Mouse (Mus musculus) cerebellum, postnatal 36 days (tissue): ENCODE data around the gene Pigq.

Experiments
- DNase-seq, 2 experiments: peaks; one replicate each; pipeline ENCODE4 v3.0.0; 2021 to 2022; ENCODE audit warnings: mixed read lengths in 2 of 2

Pigq gene

DNA sequence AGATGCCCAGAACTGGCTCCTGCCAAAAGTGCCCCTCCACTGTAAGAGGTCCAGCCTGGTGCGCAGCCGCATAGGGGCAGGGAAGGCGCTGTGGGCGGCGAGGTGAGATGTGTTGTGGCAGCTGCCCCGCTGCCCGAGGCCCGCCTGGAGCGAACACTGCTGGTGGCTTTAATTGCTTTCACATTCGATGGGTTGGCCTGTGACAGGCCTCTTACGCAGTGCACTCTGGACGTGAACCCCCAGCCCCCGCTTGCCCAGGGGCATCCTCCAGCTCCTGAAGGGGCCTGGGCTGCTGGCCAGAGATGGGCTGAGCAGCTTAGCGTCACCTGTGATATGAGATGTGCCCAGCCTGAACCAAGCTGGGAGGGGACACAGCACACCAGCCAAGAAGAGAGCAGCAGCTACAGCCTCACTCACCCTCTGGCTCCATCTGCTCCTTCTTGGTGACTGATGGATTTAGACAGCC is 12.9 kb upstream of the Pigq start:
- peak in 1 of 2 experiments; percentile 47 for DNase-seq

DNA sequence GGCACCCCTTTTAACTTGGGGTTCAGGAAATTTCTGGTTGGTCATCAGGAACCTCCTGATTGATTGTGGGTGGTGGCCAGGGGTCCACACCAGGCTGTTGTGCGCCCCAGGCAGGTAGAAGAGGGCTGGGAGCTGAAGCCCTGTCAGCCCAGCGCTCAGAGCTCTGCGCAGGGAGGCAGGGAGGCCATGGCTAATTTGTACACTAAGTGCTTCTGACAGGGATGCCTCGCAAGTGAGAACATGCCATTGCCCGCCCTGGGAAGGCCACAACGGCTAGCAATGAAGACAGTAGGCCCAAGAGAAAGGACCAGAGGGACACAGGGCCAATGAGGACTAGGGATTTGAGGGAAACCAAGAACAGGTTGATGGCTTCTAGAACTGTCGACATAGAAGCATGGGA is 11.9 kb upstream of the Pigq start:
- peak in 1 of 2 experiments; percentile 46 for DNase-seq

DNA sequence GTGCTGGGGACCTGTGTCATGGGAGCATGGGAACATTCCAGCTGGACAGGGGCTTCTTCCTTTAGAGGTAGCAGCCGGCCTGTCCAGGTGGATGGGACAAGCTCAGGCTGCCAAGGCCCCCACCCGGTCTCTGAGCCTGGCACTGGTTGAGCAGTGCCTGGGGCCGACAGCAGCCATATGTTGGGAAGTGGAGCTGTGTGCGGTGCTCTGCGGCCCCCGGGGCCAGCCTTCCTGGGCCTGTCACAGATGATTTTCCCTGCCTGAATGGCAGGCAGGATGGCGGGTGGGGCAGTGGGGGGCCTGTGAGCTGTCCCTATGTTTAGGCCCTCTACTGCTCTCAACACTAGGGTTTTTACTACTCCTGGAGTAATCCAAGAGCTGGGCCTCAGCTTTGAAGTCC is 11.5 kb upstream of the Pigq start:
- peak; percentile 78 to 88 for DNase-seq

DNA sequence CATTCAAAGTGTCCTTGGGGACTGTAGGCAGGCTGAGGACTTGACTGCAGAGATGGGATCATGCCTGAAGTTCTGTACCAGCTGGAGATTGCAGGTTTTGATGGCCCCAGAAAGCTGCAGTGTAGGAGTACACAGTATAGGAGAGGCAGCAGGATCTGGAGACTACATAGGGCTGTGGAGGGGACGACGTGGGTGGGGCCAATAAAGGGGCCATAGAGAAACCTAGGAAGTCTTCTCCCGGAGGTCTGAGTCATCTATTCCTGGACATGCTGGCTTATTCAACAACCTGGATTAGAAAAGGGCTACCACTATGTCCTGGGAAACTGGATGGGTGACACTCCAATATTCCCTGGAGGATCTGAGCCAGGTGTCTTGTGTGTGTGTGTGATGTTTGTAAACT is 11.0 kb upstream of the Pigq start:
- DNase-seq: no peak

DNA sequence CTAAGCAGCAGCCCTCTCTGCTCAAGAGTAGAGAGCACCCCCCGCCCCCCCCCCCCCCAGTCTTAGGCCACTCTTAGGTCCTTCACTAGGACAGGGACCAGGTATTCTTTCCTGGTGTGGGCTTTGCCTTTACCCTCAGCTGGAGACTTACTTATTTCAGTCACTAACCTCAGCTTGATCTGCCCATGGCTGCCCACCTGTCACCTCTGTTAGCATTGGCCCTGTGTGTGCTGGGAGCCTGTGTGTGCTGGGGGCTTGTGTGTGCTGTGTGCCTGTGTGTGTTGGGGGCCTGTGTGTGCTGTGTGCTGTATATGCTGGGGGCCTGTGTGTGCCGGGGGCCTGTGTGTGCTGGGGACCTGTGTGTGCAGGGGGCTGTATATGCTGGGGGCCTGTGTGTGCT is 9.9 kb upstream of the Pigq start:
- no peak for DNase-seq

DNA sequence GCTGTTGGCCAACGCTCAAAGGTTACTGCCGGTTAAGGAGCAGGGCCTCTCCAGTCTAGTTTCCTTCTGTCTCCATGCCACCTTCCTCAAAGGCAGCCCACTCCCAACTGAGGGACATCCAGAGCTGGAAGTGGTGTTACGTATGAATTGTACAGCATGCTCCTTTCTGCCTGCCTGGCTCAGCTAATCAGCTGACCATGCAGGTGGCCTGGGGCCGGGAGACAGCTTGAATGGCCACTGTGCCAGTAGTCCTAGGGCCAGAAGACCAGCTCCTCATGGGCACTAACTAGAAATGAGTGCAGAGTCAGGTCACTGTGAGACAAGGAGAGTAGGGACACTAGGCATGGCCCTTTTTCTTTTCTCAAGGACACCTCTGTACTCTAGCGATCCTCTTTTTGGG is 8.4 kb upstream of the Pigq start:
- peak; percentile 61 to 71 for DNase-seq

DNA sequence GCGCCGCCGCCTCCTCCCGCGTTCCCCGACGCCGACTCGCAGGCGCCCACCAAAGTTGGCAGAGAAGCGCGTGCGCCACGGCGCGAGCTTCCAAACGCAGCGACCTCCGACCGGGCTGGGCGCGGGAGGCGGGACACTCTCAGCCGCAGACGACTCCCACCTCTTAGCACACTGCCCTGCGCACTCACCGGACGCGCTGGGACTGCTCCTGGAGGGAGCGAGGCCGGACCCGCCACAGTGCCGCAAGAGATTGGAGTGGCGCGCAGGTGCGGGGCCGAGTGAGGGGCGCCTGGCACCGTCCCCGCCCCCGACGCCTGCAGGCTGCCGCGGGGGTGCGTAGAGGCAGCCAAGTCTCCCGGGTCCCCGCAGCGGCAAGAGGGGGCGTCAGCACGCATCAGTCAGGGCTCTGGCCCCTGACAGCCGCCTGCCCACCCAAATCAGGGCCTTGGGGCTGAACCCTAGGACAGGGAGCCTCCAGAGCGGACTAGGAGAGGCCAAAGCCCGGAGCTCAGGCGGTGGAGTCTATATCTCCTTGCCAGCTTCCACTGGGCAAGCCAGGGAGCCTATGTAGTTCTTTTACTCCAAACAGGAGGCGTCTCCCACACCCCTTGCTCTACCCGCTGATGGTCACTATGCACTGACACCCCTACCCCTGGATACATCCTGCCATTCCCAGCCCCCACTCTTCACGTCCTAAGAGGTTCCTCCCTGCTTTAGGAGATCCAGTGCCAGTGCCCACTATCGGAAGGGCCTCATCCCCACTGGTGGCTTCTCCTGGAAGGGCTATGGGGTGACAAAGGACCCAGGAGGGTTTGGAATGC is 7.3 kb upstream of the Pigq start, which contains the start of gene A930017K11Rik:
Gene A930017K11Rik, minus strand, starts transcription at position 763 of the 821 bp plus-strand sequence.
- peak; percentile 50 to 62 for DNase-seq

DNA sequence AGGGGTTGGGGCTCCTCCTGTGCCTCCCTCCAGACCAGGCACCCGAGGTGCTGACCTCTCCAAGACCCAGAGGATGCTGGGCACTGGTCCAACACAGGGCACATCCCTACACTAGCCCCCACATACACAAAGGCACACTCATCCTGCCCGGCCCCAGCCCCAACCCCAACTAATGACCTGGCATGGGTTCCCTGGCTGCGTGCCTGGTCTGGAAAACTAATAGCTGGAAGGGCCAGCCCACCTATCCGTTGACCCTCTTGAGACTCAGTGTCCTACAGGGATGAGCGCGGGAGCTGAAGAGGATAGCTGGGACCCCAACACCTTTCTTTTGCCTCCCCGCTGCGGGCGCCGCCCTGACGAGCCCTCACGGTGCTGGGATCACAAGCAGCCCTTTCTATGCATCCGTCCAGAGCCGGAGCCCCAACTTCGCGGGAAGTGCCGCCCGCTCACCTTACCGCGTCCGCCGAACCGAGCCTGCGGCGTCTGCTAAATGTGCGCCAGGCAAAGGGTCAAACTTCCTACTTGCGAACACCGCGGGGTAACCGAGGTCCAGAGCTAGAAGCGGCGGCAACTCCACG is 6.6 kb upstream of the Pigq start:
- DNase-seq: peak; percentile 45 to 47

DNA sequence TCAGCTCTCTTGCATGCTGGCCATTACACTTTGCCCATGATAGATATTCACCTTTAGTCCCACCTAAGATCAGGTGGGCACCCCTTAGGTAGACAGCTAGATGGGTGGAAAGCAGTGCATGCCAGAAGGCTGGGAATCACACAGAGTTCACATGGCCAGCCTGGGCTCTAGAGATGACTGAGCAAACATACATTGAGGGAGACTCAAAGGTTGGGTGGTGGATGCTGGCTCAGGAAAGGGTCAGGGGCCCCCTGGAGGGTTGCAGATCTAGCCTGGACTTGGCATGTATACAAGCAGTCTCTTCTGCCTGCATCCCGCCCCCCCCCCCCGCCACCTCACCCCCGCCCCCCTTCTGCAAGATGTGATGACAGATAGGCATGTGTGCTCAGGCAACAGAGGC is 6.0 kb upstream of the Pigq start:
- DNase-seq: no peak

DNA sequence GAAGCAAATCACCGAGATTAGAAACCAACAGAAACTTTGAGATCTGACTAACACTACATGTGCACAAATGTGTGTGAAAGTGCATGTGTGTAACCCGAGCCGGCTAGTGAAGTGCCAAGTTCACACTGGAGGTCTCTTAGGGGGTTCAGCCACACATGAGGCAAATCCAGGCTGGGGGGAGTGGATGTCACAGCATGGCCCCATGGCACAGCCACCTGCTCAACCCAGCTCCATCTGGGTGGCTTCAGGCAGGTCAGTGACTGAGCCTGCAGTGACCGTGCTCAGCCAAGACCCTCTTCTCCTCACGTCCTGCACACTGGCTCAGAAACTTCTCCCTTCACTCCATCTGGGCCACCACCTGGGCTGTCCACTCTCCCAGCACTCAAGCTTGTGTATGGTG is 5.2 kb upstream of the Pigq start:
- DNase-seq: no peak

DNA sequence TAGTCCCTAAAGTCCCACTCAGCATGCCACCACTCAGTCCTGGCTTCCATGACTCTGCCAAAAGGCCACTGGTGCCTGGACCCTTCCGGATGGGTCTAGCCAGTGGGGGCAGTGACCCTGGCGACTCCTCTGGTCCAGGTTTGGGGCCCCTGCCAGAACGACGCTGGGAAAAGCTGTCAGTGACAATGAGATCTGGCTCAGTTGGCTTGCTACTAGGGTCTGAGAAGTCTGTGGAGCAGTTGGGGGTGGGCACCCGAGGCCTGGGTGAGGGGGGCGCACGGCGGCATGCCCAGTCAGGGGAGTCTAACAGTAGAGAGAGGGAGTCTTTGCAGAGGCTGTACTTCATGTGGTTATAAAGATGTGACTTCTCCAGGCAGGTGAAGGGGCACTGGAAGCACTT is 3.3 kb upstream of the Pigq start:
- no peak for DNase-seq

DNA sequence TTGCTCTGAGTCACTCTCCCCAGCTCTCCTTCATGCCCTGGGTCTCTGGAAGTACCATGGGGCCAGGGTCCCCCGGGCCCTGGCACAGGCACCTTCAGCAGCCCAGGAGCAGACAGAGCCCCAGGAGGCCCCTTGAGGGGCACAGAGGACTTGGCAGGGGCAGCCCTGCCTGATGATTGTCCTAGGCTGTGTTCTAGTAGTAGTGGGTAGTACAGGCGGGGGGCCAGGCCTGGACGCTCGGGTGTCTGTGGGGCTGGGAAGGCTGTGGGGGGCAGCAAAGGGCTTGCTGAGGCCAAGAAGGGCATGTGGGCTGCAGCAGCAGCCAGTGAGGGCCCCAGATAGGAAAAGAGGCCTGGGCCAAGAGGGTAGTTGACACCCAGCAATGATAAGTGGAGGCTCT is 2.8 kb upstream of the Pigq start:
- no peak for DNase-seq

DNA sequence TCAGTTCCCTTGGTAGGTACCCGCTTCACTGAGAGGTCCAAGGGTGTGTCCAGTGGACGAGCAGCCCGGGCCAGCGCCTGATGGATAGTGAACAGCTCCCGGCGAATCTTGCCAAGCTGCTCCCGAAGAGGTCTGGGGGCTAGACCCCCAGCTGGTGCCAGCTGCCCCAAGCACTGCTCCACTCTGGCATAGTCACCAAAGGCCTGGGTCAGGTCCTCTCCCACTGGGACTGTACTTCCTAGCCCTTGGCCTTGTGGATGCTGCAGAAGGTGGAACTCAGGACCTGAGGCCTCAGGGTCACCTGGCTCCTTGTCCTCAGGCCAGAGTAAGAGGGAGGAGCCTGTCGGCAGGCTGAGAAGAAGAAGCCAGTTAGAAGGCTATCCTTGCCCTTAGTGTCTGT is 2.2 kb upstream of the Pigq start:
- DNase-seq: no peak

DNA sequence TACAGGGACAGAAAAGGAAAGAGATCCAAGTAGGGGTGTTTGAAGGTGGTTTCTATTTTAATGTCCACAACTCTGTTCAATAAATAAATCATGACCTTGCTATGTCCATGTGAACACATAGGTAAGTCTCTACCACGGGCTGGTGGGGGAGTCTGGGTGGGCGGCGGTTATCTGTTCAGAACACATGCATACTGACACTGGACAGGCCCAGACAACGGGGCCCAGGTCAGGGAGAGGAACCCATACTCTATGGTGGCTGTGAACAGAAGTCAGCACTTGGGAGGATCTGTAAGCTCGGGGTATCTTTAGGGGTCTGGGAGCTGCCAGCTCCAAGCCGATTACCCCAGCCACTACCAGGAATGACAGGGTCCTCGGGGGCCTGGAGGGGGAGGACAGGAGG is 1.6 kb upstream of the Pigq start:
- DNase-seq: no peak

DNA sequence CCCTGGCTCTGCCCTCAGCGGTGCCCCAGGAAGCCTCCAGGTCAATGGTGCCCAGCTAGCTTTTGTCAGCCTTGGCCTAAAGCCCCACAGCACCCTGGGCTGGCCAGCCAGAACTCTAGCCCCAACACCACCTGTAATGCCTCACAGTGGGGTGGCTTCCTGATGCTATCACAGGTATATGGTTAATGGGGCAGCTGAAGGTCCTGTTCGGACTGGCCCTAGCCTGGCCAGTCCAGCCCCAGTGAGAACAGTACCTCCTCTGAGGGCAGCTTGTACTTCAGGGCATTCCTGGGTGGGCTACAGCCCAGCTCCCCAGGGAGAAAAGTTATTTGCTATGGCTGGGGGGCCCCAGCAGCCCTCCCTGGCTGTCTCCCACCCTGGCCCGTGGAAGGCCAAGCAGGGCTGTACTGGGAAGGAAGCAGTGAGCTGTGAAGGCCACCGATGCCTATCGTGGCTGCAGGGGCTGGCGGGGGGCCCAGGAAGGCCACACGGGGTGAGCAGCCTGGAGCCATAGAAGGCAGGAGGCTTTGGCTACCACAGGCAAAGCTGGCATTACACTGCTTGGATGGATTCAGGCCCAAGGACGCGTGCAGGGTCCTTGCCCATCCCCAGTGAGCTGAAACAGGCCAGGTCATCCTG is 900 bp upstream of the Pigq start:
- no peak for DNase-seq

DNA sequence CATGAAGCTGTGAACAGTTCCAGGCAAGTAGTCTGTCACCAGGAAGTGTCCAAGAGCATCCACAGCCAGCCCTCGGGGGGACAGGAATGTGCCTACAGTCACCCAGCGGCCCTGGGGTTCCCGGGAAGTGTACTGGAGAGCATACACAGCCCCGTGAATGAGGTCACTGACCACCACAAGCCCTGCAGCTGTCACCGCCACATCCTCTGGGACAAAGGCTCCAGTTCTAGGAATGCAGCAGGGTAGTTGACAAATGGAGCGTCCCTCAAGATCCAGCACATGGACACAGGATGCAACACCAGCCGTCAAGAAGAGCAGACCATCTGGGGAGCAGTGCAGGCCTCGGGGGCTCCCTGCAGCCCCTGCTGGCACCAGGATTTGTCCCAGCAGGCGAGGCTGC is 967 bp downstream of the Pigq start:
- no peak for DNase-seq

DNA sequence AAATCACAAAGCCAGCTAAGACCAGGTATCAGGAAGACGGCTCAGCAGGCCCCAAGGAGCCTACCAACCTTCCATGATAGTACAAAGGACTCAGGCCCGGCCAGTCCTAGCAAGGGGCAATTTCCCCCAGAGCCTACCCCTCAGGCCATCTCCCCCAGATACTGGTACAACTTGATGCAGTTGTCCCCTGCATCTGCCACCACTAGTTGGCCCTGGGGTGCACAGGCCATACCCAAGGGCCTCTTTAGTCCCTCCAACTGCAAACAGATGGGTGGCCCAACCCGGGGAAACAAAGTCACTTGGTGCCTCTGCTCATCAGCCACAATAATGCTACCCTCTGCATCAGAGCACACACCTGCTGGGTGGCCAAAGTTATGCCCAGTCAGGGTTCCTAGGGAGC is 1.5 kb downstream of the Pigq start:
- no peak for DNase-seq

DNA sequence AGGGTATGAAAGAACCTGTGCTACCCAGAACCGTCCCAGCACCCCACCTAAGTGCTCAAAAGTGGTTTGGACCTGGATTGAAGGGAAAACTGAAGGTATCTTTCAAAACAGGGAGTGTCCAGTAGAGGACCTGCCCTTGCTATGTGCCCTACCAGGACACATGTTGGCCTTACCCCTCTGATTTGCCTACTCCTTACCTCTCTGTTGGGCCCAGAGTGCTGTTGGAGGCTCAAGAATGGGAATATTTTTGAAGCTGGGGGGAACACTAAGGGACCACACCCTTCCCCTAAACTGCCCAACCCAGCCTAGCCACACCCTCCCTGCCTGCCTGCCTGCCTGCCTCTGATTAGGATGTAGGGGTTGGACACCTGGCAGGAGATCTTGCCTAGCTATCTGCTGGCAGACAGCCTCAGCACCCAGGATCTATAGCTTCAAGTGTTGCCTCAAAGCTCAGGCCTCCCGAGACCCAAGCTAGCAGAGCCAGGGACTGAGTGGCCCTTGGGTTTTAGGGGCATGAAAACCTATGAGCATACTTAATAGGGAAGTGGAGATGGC is 2.1 kb downstream of the Pigq start:
- DNase-seq: no peak

DNA sequence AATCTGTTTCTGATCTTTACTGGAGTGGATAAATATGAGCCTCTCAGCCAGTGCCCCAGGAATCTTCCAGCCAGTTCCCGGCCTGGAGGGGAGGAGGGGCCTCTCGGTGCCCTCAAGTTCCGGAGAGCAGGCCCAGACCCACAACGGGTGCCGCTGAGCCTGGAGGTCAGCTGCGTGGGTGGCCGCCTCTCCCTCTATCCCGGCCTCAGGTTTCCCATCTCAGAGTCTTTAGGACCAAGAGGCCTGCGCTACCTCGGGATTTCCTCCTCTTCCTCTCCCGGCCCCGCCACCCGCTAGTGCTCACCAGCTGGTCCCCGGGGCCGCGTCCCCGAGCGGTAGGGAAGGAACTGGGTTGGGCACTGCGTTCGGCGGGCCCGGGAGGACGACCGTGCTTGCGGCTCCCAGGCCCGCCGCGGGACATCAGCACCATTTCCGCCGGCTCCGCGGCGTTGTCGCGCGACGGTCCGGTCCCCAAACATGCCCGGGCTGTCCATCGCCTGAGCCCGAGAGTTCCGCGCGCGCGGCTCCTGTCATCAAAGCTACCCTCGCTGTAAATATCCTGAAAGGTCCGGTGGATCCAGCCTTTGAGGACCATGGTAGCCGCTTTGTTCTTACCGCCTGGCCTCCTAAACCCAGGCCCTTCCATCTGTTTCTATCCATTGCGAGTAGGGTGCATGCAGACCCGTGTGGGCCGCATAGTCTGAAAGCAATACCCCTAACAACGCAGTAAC is 3.1 kb downstream of the Pigq start:
- peak; percentile 87 to 89 for DNase-seq

DNA sequence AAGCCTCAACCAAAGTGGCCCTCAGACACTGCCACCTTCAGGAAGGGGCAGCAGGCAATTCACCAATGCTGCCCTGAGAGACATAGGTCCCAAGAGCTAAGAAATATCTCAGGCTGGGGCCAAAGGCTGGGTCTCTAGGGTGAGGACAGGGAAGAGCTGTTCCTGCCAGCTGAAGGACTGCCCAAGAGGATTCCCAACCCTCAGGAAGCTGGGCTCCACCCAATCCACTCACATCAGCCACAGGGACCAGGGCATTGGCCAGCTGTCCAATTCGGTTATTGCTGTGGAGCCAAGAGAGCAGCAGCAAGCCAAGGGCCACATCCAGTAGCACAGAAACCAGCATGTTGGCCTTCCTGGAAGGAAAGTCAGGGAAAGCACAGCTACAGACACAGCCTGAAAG is 10.2 kb downstream of the Pigq start:
- no peak for DNase-seq

DNA sequence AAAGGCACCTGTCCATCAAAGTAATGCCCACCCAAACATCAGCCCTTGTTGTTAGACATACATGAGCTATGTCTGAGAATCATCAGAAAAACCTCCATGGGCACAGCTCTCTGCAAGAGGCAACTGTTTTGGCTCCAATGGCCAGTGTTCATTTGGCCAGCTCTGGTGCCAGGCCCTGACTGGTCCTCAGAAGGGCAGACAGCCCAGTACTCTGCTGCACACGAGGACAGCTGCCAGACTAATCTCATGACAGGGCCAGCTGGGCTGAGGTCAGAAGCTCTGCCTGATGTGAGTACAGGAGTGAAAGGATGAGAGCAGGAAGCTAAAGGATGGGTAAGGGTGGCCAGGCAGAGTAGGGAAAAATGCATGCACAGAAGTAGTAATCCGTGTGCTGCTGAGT is 19.4 kb downstream of the Pigq start:
- peak in 1 of 2 experiments; percentile 35 for DNase-seq

DNA sequence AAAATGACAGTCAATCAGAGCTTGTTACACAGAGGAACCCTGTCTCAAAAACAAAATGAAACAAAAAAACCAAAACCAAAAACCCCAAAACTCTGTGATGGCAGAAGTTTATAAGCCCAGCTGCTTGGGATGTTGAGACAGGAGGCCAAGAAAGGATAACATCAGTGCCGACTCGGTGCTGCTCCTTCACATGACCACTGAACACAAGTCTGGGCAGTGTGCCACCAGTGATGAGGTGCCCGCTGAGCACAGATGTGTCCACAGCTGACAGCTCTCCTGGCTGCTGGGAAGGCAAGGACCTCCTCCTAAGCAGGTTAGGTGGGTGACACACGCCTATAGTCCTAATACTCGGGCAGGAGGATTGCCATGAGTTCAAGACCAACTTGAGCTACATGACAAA is 22.6 kb downstream of the Pigq start:
- no peak for DNase-seq
